ENCODE assay signal across 1 mouse cellular context in the genomic region with DNA sequence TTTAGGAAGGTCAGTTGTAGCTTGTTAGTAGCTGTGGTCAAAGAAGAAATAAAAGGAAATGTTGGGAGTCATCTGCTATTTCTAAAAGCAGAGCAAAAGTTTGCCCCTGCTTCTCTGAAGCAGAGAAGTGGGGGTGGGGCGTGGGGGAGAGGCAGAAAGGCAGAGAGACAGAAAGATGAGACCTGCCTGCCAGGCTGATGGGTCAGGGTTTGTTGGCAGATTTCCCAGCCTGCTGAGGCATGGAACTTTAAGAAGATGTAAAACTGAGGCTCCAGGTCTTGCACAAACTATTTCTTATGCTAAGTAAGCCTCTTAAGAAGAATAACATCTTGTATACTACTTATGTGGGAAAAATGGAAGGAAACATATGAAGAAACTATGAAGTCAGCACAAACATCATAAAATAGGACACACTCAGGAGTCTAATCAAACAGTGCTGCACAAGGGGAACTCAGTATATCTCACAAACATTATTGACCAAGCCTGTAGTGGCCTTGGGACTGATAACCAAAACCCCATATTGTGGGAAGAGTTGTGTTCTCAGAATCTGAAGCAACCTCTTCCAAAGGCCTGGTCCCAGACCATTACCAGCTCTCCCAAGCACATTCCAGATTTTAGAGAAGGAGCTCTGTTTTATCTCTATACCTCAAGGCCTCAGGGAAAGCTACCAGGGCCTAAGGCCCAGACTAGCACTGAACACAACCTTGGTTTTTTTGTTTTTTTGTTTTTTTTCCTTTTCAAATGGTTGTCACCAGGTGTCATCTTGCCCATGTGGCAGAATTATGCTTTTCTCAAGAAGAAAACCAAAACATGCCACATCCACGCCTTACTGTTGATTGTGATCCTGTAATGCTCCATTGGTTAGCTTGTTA.
TF ChIP-seq lines count a peak whose summit lies in the region.

No protein-coding gene starts in this region.

TF ChIP-seq in MEL, 35 proteins besides CTCF, POLR2A, EP300 and RAD21 (continued from another document):
- 0 out of 2 replicates have a peak, but pooled peaks have one; percentile 32 for TF ChIP-seq POLR2AphosphoS2 (IDR thresholded peaks at IDR 0.05; ENCODE audit: low read length)
- TF ChIP-seq ZKSCAN1 (IDR thresholded peaks at IDR 0.05; ENCODE audit: low read depth, low read length), result no peak
- peak; percentile 48 for TF ChIP-seq MXI1 (IDR thresholded peaks at IDR 0.05; ENCODE audit: low read depth, low read length)
- 0 out of 2 replicates have a peak, but pooled peaks have one; percentile 34 for TF ChIP-seq MAX (IDR thresholded peaks at IDR 0.05; ENCODE audit: low read length)
- 0 out of 2 replicates have a peak, but pooled peaks have one; percentile 18 for TF ChIP-seq BHLHE40 (IDR thresholded peaks at IDR 0.05; ENCODE audit: borderline replicate concordance, low read depth, low read length)
- TF ChIP-seq NELFE (IDR thresholded peaks at IDR 0.05; ENCODE audit: low read depth, low read length), result no peak
- TF ChIP-seq SMC3 (IDR thresholded peaks at IDR 0.05; ENCODE audit: low read depth, low read length), result no peak
- TF ChIP-seq GABPA (IDR thresholded peaks at IDR 0.05; ENCODE audit: low read depth, low read length), result no peak
- peak; percentile 85 for TF ChIP-seq ZNF384 (IDR thresholded peaks at IDR 0.05; ENCODE audit: low read depth, low read length)
- TF ChIP-seq UBTF (IDR thresholded peaks at IDR 0.05; ENCODE audit: borderline replicate concordance, insufficient read depth, low read depth, low read length), result no peak
- 0 out of 2 replicates have a peak, but pooled peaks have one; percentile 66 for TF ChIP-seq CHD1 (IDR thresholded peaks at IDR 0.05; ENCODE audit: low read depth, low read length)
- TF ChIP-seq MAZ (IDR thresholded peaks at IDR 0.05; ENCODE audit: low read depth, low read length), result no peak
- TF ChIP-seq ZMIZ1 (IDR thresholded peaks at IDR 0.05; ENCODE audit: low read depth, low read length), result no peak
- TF ChIP-seq CHD2 (IDR thresholded peaks at IDR 0.05; ENCODE audit: low read length), result no peak; the same call in 1 of the 2 replicates
- TF ChIP-seq MYC (IDR thresholded peaks at IDR 0.05; ENCODE audit: low read depth, low read length), result peak; percentile 54
- TF ChIP-seq HCFC1 (IDR thresholded peaks at IDR 0.05; ENCODE audit: low read depth, low read length), result no peak
- TF ChIP-seq RCOR1 (IDR thresholded peaks at IDR 0.05; ENCODE audit: low read depth, low read length), result peak; percentile 72
- no peak for TF ChIP-seq ZC3H11A (IDR thresholded peaks at IDR 0.05; ENCODE audit: low read depth, low read length)
- TF ChIP-seq SIN3A (IDR thresholded peaks at IDR 0.05; ENCODE audit: low read length), result peak; percentile 73
- no peak for TF ChIP-seq MEF2A (IDR thresholded peaks at IDR 0.05; ENCODE audit: extremely low read depth, insufficient replicate concordance, low read depth, low read length, poor library complexity, severe bottlenecking)
- TF ChIP-seq USF1 (IDR thresholded peaks at IDR 0.05; ENCODE audit: low read depth, low read length), result no peak
- TF ChIP-seq E2F4 (IDR thresholded peaks at IDR 0.05; ENCODE audit: borderline replicate concordance, low read depth, low read length), result no peak
- no peak for TF ChIP-seq NRF1 (IDR thresholded peaks at IDR 0.05; ENCODE audit: insufficient read depth, low read depth, low read length, poor library complexity, severe bottlenecking)
- no peak for TF ChIP-seq MYB (IDR thresholded peaks at IDR 0.05; ENCODE audit: low read depth, low read length)
- no peak for TF ChIP-seq ELF1 (IDR thresholded peaks at IDR 0.05; ENCODE audit: low read depth, low read length)
- TF ChIP-seq ETS1 (IDR thresholded peaks at IDR 0.05; ENCODE audit: low read depth, low read length), result peak; percentile 73
- peak; percentile 59 for TF ChIP-seq TAL1 (IDR thresholded peaks at IDR 0.05; ENCODE audit: low read length)
- TF ChIP-seq JUND (IDR thresholded peaks at IDR 0.05; ENCODE audit: low read depth, low read length), result no peak
- TF ChIP-seq GATA1 (IDR thresholded peaks at IDR 0.05; ENCODE audit: low read depth, low read length), result peak; percentile 78
